Mouse (Mus musculus) layer of hippocampus, postnatal 10 days (tissue): ENCODE results near the gene Fbxo42. TPM values are rescaled to one million over a fixed set of nuclear protein-coding genes. Genes with fewer than 3 reads are reported as not detected.

Experiments used
- DNase-seq, 2 experiments: peaks; one replicate each; pipeline ENCODE4 v3.0.0; 2021; ENCODE audit warnings: low spot score in 2 of 2
- total RNA-seq, 2 experiments: library from RNA; stranded (reverse); gene quantifications; 2 replicates each; pipeline ENCODE4 v1.2.3; 2021

Fbxo42 gene
- total RNA-seq, 2 experiments from 2014 or later = 28.6 to 33.0 TPM

DNA sequence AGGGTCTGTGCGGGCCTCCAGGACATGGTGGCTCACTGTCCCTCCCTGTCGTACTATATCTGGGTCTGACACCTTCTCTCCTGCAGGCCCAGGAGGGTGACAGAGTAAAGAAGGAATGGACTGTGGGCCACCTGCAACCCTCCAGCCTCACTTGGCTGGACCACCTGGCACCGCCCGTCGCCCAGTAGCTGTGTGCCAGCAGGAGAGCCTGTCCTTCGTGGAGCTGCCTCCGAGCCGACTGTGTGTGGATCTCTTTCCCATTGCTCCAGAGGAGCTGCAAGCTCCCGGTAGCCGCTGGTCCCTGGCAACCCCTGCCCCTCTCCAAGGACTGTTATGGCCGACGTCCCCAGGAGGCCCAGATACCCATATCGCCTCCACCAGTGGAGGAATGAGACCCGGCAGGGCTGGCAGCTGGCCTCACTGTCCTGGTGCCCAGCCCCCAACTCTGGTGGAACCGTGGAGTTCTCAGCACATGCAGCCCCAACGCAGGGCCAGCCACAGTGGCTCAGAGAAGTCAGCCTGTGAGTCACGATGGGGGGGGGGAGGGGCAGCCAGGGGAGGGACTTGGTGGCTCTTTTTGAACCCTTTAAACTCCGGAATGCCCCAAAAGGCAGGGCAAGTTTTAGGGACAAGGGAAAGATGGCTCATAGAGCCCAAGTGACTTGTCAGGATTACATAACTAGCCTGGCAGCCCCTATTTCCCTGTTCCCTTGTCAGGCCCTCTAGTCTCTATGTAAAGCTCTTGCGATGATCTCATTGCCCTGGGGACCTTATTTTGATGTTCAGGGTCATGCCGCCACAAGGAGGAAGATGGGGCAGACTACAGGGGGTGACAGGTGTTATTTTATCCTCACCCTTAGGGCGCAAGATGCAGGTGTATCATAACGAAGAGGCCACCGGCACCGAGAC, 98.6 kb downstream of the Fbxo42 start:
- peak in 1 of 2 experiments; percentile 37 for DNase-seq

DNA sequence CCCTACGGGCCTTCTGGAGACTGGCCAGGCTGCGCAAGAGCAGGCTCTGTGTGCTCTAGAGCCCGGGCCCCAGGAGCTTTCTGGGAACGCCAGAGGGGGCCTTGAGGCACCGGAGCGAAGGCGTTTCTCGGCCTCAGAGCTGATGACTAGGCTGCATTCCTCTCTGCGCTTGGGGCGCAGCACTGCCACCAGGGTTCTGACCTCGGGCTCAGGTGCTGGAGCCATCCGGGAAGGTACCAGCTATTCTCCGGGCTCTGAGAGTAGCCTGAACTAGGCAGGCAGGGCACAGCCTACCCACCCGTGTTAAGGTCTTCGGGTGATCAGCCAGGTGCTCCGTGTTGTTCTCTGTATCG, 99.3 kb downstream of the Fbxo42 start:
- DNase-seq = peak in 1 of 2 experiments; percentile 33

- DNase-seq = peak in 1 of 2 experiments; percentile 57
These were observed 100.3 kb downstream of the Fbxo42 start for GRCm38 (mm10) chr4:141247776-141248613.

DNA sequence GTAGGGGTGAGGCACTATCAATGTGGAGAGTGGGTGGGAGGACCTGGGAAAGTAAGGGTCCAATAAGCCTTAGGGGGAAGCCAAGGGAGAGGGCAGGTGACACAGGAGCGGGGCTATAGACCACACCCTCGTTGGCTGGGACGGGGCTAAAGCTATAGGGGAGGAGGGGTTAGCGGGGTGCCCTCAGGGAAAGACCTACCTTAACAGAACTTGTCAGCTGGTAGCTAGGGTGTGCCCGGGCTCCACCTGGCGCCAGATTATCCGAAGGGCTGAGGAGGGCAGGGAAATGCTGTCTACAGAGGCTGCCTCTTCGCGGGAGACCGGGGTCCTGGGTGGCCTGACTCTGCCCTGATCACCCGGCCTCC, 100.9 kb downstream of the Fbxo42 start:
- no peak for DNase-seq

- no peak for DNase-seq
These were observed 101.7 kb downstream of the Fbxo42 start for GRCm38 (mm10) chr4:141249383-141249782.

DNA sequence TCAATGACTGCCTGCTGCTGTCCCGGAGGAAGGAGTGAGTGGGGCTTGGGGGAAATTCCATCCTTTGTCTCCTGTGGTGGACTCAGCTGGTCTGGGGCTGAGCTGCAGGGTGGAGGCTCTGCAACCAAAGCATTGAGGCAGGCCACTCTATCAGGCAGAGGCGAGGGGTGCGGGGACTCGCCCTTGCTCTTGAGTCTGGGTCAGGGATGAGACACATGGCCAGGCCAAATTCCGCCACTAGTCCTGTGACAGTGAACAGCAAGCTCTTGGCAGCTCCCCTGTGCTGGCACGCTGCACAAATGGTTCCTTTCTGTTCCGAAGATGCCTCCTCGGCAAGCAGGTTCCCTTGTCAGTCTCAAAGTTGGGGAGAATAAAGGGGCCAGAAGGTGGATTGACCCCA, 103.4 kb downstream of the Fbxo42 start:
- DNase-seq = no peak

GRCm38 (mm10) chr4:141252641-141253040, 104.9 kb downstream of the Fbxo42 start:
- DNase-seq = no peak

Other genes with a start within 250 kb of the Fbxo42 start
- 1 to 10 TPM; 8.0 to 9.6 TPM for gene Padi2, start 241.6 kb upstream of the Fbxo42 start, total RNA-seq
- 100 to 1,000 TPM; 202 to 204 TPM for gene Sdhb, start 186.7 kb upstream of the Fbxo42 start, total RNA-seq
- gene Atp13a2, start 161.0 kb upstream of the Fbxo42 start, total RNA-seq = 100 to 1,000 TPM; 233 to 238 TPM
- 10 to 100 TPM; 20.9 TPM for gene Mfap2, start 137.5 kb upstream of the Fbxo42 start, total RNA-seq
- 10 to 100 TPM; 32.2 to 42.8 TPM for gene Crocc, start 87.4 kb upstream of the Fbxo42 start, total RNA-seq
- gene Necap2, start 69.6 kb upstream of the Fbxo42 start, total RNA-seq = 10 to 100 TPM; 43.7 to 48.4 TPM
- under 1 TPM; 0.27 to 0.53 TPM for gene Spata21, start 59.6 kb upstream of the Fbxo42 start, total RNA-seq
- 10 to 100 TPM; 47.5 to 57.3 TPM for gene Szrd1, start 8.1 kb upstream of the Fbxo42 start, total RNA-seq
- gene Rsg1, start 66.0 kb downstream of the Fbxo42 start, total RNA-seq = 1 to 10 TPM; 2.0 to 3.9 TPM
- gene Arhgef19, start 91.6 kb downstream of the Fbxo42 start, total RNA-seq = 1 to 10 TPM; 5.8 to 6.7 TPM
- gene Epha2, start 153.3 kb downstream of the Fbxo42 start, total RNA-seq = 1 to 10 TPM; 2.5 to 2.7 TPM
- 10 to 100 TPM; 10.2 to 10.3 TPM for gene Fam131c, start 220.3 kb downstream of the Fbxo42 start, total RNA-seq